Mouse (Mus musculus) retina, postnatal 1 day (tissue): ENCODE results near the gene Disp2.
A peak's percentile ranks its signal among the peaks of the same experiment; 100 is the strongest.

Source experiments
- DNase-seq: peaks from one replicate; pipeline ENCODE4 v3.0.0-alpha.2; 2012

Gene Disp2

DNA sequence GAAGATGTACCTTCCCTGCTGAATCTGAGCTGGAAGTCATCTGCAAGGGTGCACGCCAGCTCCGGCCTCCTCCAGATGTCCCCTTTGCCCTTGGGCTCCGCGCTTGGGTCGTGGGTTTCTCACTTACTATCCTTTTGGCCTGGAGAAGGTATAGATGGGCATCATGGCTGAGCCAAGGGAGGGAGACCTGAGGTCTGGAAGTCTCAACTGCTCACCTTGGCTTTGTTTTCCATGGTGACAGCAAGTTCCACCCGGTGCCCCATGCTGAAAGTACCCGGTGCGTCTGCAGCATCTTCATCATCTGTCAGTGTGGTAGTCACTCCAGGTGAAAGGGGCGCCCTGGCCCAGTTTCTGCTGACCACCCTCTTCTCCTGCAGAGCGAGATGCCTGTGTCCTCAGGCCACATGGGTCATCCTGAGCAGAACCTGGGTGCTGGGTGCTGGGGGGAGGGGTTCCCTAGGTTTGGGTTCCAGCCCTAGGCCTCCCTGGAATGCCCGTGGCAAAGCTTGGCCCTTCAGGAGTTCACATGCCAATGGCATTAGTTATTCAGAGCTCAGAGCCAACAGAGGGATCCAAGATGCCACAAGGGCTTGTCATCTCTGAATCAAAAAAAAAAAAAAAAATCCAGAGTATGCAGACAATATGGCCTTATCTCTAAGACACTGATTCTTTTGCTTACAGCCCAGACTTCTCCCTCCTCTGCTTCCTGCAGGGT lies 19.1 kb upstream of the Disp2 start:
- no peak for DNase-seq

DNA sequence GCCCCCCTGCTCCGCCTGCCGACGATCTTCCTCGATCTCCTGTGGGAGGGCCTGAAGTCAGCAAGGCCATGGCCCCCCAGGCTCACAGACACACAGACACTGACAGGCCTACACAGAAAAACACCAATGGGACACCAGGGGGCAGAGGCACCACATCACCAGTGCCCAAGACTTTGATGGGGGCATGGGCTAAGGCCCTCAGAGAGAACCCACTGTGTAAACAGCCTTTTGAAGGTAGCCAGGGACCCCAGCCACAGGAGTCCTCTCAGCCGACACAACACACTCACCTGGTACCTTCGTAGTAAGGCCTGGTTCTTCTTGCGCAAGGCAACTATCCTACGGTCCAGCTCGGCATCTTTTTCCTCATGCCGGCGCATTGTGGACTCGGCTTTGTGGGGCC lies 18.2 kb upstream of the Disp2 start:
- no peak for DNase-seq

DNA sequence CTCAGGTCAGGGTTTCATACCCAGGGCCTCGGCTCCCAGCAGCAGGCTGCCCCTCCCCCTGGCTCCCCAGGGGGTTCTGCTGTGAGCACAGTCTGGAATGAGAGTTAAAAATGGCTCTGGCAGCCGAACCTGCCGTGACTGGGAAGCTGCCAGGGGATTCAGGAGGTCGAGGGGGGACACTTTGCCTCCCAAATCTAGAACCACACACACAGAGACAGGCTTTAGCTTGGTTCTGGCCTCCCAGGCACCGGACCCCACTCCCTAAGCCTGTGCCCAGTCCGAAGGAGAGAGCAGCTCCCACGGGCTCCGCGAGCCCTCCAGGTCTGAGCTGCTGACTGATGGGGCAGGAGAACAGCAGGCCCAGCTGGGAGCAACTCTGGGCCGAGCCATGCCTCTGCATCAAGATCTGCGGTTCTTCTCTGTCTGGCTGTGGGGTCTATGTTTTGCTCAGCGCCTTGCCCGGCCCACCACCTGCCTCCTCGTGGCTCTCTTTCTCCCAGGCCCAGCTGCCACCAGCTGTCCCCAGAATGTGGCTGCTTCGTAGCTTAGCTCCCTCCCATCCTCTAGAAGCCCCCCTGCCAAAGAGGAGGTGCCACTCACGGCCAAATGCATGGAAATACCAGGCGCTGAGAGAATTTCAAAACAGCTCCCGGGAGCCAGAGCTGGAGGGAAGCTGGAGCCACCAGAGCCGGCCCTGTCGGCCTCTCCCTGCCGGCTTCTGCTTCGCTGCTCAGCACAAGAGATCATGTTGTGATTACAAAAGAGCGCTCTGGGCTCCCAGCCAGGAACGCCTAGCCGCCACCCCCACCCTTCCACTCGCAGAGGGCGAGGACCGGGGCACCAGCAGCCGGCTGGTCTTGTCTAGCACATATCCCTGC lies 17.4 kb upstream of the Disp2 start, which contains the start of gene Ccdc9b:
Ccdc9b (minus strand) TSS at position 756 of the 878 bp plus-strand sequence.
- peak; percentile 94 for DNase-seq

DNA sequence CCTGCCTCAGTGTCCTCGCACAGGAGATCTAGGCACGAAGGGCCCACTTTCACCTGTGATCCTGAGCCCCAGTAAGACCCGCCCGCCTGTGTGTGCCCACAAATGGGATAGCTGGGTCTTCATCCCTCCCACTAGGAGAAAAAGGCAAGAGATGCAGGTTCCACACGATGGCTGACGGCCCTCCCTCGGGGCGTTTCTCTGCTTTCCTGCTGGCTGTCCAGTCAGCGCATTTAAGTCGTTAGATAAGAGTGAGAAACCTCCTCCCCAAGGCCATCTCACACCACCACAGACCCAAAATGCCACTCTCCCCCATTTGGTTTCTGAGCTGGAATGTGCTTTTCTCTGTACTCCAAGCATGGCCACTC lies 16.8 kb upstream of the Disp2 start:
- DNase-seq, result no peak

DNA sequence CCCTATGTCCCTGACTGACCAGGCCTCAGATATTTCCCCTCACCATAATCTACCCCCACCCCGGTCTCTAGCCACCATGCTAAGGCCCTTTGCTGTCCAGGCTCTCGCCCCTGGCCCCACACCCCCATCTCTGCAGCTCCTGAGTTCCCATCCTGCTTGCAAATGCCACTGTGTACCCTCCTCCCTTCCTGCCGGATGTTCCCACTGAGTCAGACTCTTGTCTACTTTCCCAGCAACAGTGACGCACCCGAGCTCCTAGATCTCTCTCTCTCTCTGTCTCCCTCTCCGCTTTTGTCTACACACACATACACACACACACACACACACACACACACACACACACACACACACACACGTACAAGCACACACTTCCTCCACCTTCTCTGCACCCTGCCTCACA lies 16.1 kb upstream of the Disp2 start:
- DNase-seq, result no peak

DNA sequence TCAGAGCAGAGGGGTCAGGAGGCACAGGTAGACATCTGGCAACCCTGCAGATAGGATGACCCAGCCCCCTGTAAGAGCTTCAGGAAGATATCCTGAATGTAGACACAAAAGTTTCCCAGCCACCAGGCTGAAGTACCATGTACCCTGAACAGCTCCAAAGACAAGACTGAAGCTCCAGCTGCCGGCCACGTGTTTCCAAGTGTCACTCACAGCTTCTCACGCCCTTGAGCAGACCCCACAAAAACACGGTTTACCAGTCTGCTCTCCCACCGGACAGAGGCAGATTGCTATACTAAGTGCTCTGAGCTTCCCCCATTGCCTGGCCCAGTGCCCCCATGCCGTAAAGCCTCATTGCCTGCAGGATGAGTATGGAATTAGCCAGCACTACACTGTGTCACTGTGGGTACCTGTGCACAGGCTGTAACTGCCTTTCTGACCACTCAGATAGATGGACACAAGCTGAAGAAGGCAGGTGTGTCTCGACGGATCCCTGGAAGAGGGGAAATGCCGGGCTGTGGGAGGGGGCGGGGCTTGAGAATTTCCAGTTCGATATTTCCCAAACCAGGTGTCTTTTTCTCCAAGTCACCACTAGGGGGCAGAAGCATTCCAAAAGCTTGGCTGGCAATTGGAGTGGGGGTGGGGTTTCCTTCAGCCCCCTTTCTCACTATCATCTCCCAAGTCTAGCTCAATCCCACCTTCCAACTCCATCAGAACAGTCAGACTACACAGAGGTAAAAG lies 15.3 kb upstream of the Disp2 start:
- peak; percentile 72 for DNase-seq

DNA sequence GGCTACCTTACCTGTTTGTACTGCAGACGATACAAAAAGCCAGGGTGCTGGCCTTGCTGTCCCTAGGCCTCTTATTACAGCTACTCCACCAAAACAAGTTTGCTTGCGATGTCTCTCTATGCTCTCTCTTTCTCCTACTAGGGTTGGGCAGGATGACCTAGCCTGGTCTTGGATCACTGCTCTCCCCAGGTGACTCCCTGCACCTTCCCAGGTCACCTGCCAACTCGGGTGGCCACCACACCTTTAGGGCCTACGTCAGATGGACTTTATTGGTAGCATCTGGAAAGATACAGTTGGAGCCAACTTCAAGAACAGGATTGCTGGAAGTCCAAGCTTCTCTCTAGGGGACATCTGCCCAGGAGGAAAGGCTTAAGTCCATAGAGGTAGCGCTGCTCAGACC lies 14.6 kb upstream of the Disp2 start:
- no peak for DNase-seq

DNA sequence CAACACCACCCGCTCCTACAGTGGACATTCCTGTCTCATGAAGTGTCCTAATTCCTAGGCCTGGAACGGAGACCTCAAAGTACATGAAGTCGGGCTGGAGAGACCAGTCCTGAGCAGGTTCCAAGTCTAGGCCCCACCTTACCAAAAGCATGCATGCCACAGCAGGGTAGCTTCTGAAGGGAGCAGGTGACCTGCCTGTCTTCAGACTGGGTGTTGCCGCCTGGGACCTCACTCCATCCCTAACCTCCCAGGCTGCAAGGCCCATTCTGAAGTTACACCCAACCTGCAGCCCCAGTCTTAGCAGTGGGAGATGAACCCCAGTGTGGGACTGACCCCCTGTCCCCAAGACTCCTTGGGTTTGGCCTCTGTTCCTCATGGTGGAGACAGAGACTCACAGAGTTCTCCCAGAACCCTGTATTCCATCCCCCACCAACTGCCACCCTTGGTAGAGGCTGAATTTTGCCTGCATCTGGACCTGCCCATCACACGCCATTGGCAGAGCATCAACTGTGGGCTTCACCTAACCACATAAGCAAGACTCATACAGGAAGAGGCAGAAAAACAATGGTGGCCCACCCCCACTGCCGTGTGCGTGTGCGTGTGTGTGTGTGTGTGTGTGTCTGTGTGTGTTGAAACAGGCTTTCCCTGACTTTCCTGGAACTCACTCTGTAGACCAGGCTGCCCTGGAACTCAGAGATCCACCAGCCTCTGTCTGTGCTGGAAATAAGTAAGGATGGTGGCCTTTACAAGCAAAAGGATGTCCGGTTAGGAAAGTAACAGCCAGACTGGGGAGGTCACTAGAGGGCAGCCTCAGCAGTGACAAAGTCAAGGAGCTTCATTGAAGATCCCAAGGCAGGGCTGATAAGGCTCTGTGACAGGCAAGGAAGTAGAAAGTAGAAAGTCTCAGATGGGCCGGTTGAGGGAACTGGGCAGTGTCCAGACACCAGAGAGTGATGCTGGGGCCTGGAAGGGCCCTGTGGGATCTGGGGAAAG lies 13.2 kb upstream of the Disp2 start:
- DNase-seq, result no peak

DNA sequence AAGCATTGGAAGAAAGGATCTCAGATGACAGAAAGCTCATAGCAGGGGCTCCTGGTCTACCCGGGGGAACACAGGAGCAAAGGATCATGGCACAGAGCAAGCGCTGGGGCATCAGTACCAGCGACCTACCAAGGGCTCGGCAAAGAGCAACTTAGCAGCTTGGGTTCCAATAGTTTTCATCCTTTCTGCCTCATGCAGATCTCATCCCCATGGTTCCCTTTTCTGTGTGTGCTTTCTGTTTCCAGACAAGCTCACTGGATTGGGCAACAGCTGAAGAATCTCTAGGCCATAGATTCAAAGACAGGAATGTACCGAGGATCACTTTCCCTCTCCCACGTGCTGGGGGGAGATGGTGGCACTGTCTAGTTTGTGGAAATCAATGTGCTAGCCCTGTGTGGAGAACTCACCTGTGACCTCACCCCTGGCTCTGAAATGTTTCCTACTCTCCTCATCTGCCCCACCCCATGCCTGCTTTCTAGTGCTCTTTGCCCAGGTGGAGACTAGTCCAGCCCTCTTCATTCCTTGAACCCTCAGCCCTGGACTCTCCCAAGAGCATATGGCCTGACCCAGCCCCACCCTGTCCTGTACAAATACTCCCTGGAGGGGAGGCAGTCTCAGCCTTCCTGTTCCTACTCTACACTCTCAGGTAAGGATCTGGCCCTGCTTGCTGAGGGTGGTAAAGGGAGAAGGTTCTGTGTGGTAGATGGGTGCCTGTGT lies 7.2 kb upstream of the Disp2 start, which contains the start of gene Phgr1:
Phgr1 (plus strand) TSS at position 612 of the 717 bp plus-strand sequence.
- DNase-seq, result no peak

DNA sequence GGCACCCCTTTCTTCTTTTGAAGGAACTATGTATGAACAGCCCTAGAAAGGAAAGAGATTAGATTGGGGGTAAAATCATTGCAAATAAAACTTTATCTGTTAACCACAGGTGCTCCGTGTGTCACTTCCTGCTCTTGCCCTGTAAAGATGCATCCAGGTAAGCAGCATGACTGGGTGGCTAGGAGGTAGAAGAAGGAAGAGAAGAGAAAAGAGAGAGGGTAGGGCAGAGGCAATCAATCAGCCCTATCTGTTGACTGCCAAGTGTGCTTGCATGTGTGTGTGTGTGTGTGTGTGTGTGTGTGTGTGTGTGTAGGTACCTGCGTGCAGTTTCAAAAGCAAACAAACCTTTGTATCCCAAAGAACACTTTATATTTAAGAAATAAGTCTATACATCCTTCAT lies 5.0 kb upstream of the Disp2 start:
- no peak for DNase-seq

DNA sequence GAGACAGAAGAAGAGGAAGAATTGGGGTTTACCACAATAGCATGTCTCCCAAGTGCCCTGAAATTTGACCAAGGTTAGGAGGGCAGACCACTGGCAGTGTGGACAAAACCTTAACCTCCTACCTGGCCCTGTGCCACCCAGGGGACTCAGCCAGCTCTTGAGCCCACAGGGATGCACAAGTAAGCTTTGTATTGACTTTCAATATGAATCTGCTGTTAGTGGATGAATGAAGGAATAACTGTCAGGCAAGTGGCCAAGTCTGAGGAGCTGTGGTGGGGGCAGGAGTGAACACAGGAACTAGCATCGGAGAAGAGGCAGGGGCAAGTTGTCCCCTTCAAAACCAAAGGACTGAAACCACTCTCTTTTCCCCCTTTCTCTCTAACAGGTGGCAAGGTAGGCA lies 4.1 kb upstream of the Disp2 start:
- DNase-seq, result no peak

DNA sequence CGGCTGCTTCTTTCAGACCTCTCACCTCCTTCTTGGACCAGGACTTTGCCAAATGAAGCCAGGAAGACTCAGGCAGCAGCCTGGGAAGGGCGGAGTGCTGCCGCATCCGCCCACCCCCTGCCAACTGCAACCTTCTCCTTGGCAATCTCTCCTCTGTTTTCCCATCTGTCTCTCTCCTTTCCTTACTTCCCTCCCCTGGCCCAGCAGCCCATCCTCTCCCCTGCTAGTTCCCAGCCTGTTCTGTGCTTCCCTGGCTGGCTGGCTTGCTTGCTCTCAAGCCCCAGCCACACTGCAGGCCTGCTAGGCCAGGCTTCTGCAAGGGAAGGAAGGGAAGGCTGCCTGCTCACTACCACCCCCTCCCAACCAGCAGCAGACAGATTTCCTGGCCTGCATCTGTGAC lies 3.7 kb upstream of the Disp2 start:
- DNase-seq, result no peak

DNA sequence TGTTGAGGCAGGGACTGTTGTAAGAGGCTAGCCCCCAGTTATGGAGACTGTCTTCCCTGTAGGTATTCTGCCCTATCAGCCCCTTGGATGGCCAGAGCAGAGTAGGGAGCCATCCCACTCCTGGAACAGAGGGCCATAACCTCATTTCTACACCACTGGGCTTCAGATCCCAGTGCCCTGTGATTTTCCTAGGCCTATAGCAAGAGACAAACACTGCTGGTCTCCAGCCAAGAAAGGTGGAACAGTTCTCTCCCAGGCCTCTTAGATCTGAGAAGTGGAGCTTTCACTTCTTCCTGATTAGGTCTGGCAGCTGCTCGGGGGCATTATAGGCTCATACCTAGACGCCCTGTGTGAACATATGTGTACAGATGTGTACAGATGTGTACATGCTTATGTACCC lies 3.2 kb upstream of the Disp2 start:
- no peak for DNase-seq

DNA sequence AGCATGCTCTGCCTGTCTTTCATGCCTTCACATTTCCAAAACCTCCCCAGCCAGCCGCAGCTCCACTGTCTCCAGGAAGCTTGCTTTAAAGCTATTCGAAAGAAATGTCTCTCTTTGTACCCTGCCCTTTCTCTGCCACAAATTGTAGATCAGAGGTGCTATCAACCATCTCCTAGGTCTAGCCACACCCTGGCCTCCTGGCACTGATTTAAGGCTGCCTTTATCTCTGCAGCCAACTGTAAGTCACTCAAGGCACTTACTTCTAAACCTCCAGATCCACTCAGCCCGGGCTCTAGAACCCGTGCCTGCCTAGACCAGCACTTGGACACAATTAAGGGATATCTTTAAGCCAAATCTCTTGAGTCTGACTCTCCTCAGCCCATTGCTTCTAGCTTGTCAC lies 1.1 kb upstream of the Disp2 start:
- no peak for DNase-seq

DNA sequence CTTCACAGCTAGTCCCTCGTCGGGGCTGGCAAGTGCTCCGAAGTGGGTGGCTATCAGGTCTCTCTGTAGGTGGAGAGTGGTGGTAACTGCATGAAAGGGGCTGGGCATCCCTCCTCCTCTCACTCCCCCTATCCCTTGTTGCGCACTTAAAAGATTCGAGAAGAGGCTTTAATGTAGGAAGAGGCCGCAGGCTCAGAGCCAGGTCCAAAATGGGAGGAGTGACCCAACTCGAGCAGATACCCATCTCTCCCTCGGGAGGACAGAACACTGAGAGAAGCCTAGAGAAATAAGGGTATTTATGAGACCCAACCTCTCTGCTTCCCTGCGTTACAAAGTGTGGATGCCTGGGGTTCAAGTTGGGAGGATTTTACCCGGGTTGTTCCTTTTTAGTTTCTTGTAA lies 454 bp upstream of the Disp2 start:
- no peak for DNase-seq

DNA sequence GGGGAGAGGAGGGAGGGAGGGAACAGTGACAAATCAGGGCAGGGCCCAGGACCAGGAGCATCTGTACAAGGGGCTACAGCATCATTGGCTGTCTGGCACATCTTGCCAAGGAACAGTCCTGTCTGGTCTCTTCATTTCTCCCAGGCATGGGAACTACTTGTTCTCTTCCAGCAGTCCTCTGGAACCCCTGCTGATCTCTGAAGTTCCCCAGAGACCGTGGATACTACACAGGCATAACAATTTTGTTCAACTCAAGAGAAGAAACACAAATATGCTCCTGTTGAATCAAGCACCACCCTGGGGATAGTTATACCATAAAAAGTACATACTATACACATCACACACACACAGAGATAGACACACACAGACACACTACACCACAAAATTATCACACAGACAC lies 1.6 kb downstream of the Disp2 start:
- DNase-seq, result no peak

DNA sequence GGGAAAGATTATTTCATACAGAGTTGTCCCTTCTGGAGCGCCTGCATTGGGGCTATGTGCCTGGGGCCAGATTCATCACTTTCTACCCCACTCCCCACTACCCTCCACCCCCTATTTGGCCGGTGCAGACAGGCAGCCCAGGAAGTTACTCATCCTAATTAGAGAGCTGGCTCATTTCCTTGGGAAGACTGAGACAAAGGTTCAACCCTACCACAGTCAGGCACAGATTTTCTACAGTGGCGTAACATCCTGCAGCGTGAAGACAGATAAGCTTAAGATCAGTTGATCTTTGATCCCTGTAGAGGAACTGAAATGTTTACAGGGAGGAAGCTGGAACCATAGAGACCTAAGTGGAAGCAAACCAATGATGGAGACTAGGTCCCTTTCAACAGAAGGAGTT lies 2.8 kb downstream of the Disp2 start:
- no peak for DNase-seq

DNA sequence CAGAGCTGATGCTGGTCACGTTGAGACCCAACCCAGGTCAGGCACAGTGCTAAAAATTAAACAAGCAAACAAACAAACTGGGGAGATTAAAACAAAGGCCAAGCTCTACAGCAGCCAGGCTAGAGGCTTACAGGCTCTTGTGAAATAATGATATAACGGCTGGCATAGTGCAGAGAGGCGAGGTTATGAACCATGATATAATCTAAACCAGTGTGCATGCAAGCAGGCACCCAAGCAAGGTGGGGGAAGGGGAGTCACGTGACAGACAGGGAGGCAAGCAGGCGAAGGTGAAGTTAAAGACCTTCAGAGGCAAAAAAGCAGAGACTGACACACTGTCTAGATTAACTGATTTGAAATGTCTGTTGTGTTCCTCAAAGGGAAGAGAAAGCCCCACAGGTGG lies 3.6 kb downstream of the Disp2 start:
- DNase-seq, result no peak

DNA sequence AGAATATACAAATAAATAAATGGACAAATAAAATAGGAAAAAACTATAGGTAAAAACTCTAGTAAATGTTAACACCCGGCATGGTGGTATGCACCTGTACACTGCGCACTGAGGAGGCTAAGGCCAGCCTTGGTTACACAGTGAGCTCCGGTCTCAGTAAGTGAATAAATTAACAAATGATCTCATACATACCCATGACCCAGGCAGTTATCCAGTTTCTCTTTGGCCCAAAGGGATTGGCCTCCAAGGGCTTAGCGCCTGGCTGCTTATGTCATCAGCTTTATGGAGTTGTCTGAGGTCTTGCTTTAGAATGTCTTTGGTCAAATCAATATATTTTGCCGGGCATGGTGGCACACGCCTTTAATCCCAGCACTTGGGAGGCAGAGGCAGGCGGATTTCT lies 4.1 kb downstream of the Disp2 start:
- no peak for DNase-seq

DNA sequence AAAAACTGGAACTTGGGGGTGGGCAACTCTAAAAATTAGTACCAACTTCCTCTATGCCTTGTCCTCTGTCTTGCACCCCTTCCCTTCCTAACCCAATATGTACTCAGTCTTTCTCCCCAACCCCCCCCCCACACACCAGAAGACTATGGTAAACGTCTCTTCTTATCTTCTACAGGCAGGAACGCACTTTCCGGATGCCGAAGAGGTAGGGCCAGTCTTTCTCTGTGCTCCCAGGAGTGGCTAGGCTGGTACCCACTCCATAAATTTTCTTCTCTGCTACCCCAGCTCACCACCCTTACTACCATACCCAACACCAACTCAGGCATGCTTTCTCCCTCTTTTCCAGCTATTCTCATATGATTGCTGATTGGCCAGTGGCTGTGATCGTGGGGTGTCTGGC lies 7.0 kb downstream of the Disp2 start:
- DNase-seq, result no peak

DNA sequence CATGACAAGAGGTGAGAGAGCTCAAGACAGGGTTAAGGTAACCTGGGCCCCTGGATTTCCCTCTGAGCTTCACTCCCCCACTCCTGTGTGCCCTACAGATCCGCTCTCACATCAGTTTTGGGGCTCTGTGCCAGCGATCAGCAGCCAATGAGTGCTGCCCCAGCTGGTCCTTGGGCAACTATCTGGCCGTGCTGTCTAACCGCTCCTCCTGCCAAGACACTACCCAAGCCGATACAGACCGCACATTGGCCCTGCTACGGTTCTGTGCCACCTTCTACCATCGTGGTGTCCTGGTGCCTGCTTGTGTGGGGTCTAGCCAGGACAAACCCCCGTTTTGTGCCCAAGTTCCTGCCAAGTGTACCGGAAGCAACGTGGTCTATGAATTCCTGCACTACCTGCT lies 10.0 kb downstream of the Disp2 start:
- DNase-seq, result no peak

DNA sequence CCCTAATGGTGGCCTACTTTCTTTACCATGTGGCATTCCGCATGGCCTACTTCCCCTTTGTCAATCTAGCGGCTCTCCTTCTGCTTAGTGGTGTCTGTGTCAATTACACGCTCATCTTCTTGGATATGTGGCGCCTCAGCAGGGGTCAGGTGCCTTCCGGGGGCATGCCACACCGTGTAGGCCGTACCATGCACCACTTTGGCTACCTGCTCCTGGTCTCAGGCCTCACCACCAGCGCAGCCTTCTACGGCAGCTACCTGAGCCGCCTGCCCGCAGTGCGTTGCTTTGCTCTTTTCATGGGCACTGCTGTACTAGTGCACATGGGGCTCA lies 10.7 kb downstream of the Disp2 start:
- no peak for DNase-seq
